Mouse (Mus musculus) C2C12 (cell line): Measurements from ENCODE around the gene Foxj2.

Source experiments
- CEBPB ChIP-seq: IDR thresholded peaks from one replicate; pipeline ENCODE4 v1.6.1; 2011; ENCODE audit warnings: low read depth, mild to moderate bottlenecking, control low read depth, moderate library complexity
- CTCF ChIP-seq: IDR thresholded peaks from one replicate; pipeline ENCODE4 v1.5.1; 2011; ENCODE audit not compliant: control insufficient read depth, insufficient read depth, insufficient read length
- FOSL1 ChIP-seq: IDR thresholded peaks from one replicate; pipeline ENCODE4 v1.8.0; 2011; ENCODE audit warnings: mild to moderate bottlenecking, low read length; ENCODE audit not compliant: poor library complexity, insufficient read depth, severe bottlenecking
- MAX ChIP-seq: IDR thresholded peaks from one replicate; pipeline ENCODE4 v1.6.1; 2011; ENCODE audit warnings: mild to moderate bottlenecking, control low read depth
- MYOD1 ChIP-seq: IDR thresholded peaks from one replicate; pipeline ENCODE4 v1.6.1; 2011; ENCODE audit warnings: low read depth; ENCODE audit not compliant: control insufficient read depth, insufficient read length
- MYOG ChIP-seq: IDR thresholded peaks from one replicate; pipeline ENCODE4 v1.6.1; 2011; ENCODE audit not compliant: control insufficient read depth, insufficient read length; ENCODE audit errors: extremely low read depth
- USF1 ChIP-seq: IDR thresholded peaks from one replicate; pipeline ENCODE4 v1.6.1; 2011; ENCODE audit warnings: low read depth, mild to moderate bottlenecking, control low read depth, moderate library complexity

GRCm38 (mm10) chr6:122824086-122824485, 4.4 kb downstream of the Foxj2 start:
- TF ChIP-seq MYOD1, result no peak
- no peak for TF ChIP-seq CTCF
- no peak for TF ChIP-seq MAX
- TF ChIP-seq USF1, result no peak
- TF ChIP-seq FOSL1, result no peak
- TF ChIP-seq MYOG, result no peak
- no peak for TF ChIP-seq CEBPB
